In the genomic region with DNA sequence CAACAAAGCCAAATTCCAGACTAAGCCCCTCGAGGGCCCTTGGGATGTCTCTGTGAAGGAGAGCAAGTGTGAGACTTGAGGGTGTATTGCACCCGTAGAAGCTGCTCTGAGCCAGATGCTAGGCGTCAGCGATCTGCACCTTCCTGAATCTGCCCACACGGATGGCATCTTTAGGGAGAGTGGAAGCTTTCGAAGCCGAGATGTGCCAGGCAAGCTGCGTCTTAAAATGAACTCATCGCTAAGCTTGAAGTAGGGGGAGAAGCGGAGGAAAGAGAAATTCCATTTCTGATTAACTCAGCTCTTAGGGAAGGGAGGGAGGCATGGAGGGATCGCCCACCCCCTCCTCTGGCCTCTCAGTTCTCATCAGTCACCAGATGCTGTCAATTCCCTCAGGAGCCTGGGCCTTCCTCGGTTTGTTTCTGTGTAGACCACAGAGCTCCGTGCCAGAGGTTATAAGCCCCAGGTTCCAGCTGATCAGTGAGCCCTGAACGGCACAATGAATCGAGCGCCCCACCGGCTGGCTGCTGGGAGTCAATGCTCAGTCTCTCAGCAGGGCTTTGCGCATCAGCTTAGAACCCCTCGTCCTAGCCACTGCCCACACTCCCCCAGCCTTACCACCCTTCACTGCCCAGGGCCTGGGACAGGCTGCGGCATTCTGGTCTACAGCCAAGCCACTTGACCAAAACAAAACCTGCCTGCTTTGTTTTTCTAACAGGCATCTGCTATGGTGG, we compare ENCODE assay signal across 8 mouse cellular contexts.
A peak's percentile ranks its signal among the peaks of the same experiment; 100 is the strongest.
DNase-seq lines count a peak whose midpoint lies in the region; ATAC-seq and TF ChIP-seq lines count a peak whose summit lies in the region.

No protein-coding gene starts in this region.

- no peak overlapping the region for H3K4me3 ChIP-seq in ES-Bruce4 (ENCODE audit: low read depth, low read length)
- H3K4me3 ChIP-seq in neural tube, embryonic 14.5 days (ENCODE audit: low read depth, low read length): no peak overlapping the region

- no peaks in the 10 kb centered on the region for H3K36me3 ChIP-seq in ES-Bruce4 (ENCODE audit: control insufficient read depth, insufficient read depth, low read length, poor library complexity, severe bottlenecking)
- H3K36me3 ChIP-seq in neural tube, embryonic 14.5 days (ENCODE audit: control insufficient read depth, insufficient read depth, low read length): no peaks in the 10 kb centered on the region

- peak overlapping the region; percentile 23; the same call in 1 of the 2 replicates for H3K4me2 ChIP-seq in neural tube, embryonic 14.5 days (ENCODE audit: low read depth, low read length)

- intact Hi-C loops in left cerebral cortex, postnatal 4 days (cut with DNase I): loop anchor here (5.0 to 10.0 kb wide), 2 partner anchors 38 to 74 kb away; partner anchors contain the start of gene Rhou

- peak overlapping the region; percentile 7; the same call in 1 of the 2 replicates for H3K9ac ChIP-seq in ES-Bruce4 (ENCODE audit: low read depth, poor library complexity, severe bottlenecking)
- H3K9ac ChIP-seq in neural tube, embryonic 14.5 days (replicated peaks; ENCODE audit: low read depth, low read length): peak overlapping the region; percentile 21; the same call in 1 of the 2 replicates

- TF ChIP-seq POLR2A in ES-Bruce4 (IDR thresholded peaks at IDR 0.05; ENCODE audit: insufficient read depth, low read length): no peak

- TF ChIP-seq EP300 in ES-Bruce4 (IDR thresholded peaks at IDR 0.05; ENCODE audit: insufficient read depth, low read depth, low read length): no peak

- no peaks in the 10 kb centered on the region for H3K9me3 ChIP-seq in ES-Bruce4 (replicated peaks; ENCODE audit: control insufficient read depth, insufficient read depth, low read length, poor library complexity, severe bottlenecking)
- no peaks in the 10 kb centered on the region for H3K9me3 ChIP-seq in neural tube, embryonic 14.5 days (ENCODE audit: control insufficient read depth, low read length)

- H3K4me1 ChIP-seq in ES-Bruce4 (ENCODE audit: control insufficient read depth, insufficient read depth, low read length): no peaks in the 10 kb centered on the region
- peaks cover 22% of the 10 kb centered on the region for H3K4me1 ChIP-seq in neural tube, embryonic 14.5 days (ENCODE audit: control insufficient read depth, insufficient read depth, low read length)

- 14% methylated on average over 20 of the region's 20 CpGs for WGBS in neural tube, embryonic 14.5 days

- no peak for TF ChIP-seq CTCF in ES-Bruce4 (IDR thresholded peaks at IDR 0.05; ENCODE audit: low read depth, low read length)

- peak; percentile 85; the same call in 1 of the 2 replicates for ATAC-seq in neural tube, embryonic 14.5 days (ENCODE audit: low read depth)

- no peak overlapping the region for H3K27ac ChIP-seq in ES-Bruce4 (ENCODE audit: insufficient read depth, low read length)
- H3K27ac ChIP-seq in neural tube, embryonic 14.5 days (ENCODE audit: low read depth, low read length): peak overlapping the region; percentile 62

- peak; percentile 12 for DNase-seq in cerebellum, adult 9-10 months
- DNase-seq in frontal cortex, postnatal 36 days (ENCODE audit: low spot score in 2 of 2): peak; percentile 68 to 82
- DNase-seq in kidney, adult 11 months: peak; percentile 27
- peak; percentile 68 for DNase-seq in left cerebral cortex, postnatal 4 days
- DNase-seq in thymus, postnatal 4 days: no peak
- DNase-seq in spleen, postnatal 10 days (ENCODE audit: low spot score in 2 of 2): no peak

- H3K27me3 ChIP-seq in ES-Bruce4 (ENCODE audit: control insufficient read depth, insufficient read depth, low read length, poor library complexity, severe bottlenecking): no peaks in the 10 kb centered on the region; the same call in 1 of the 2 replicates
- no peaks in the 10 kb centered on the region for H3K27me3 ChIP-seq in neural tube, embryonic 14.5 days (ENCODE audit: control insufficient read depth, insufficient read depth, low read length)

Comparison
In these comparisons a context has a peak if more than half of its experiments do, and no peak if none do; other contexts are left out.
1. DNase-seq: peak in cerebellum, adult 9-10 months (single experiment), frontal cortex, postnatal 36 days (2 of 2), kidney, adult 11 months (single experiment) and left cerebral cortex, postnatal 4 days (single experiment); none in thymus, postnatal 4 days (single experiment) and spleen, postnatal 10 days (0 of 2).